Mouse (Mus musculus): ENCODE results near the gene Dtd1. TPM values are rescaled to one million over a fixed set of nuclear protein-coding genes. Genes with fewer than 3 reads are reported as not detected.
A peak's percentile ranks its signal among the peaks of the same experiment; 100 is the strongest.

Gene Dtd1
- polyA plus RNA-seq, 1 experiment from 2014 or later, result 39.9 TPM

DNA sequence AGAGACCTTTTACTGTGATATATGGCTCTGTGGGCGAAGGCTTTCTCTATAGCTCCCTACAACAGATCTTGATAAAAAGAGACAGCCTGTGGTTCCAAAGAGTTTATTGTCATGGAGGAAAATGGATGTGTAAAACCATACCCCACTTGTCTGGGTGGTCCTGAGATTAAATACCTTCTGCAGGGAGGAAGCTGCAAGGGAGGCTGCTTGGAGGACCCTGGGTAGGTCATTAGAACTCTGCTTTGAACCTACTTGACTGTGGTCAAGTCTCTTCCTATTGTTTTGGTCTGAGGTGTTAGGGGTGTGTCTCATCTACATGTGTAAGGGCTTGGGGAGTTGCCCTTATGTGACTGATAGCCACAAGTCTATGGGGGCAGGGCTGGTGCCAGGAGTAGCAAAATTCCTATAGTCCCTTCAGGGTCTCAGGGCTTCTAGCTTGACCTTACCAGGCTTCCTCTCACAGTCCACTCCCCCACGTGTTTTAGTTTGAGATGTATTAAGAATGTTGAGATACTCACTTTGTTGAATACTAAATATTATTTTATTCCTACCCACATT, 115.6 kb downstream of the Dtd1 start:
- H3K4me1 ChIP-seq (ENCODE audit: insufficient read depth), result peaks cover 4% of the 10 kb centered on the region; the same call in 1 of the 2 replicates
- no peaks in the 10 kb centered on the region for H3K9me3 ChIP-seq (ENCODE audit: low read depth, low read length)
- no peak overlapping the region for H3K4me3 ChIP-seq (ENCODE audit: low read depth, low read length)
- H3K27me3 ChIP-seq (ENCODE audit: insufficient read depth, low read length), result no peaks in the 10 kb centered on the region
- H3K36me3 ChIP-seq (ENCODE audit: insufficient read depth), result no peaks in the 10 kb centered on the region
- H3K27ac ChIP-seq (ENCODE audit: low read depth), result no peak overlapping the region
- ATAC-seq (ENCODE audit: insufficient read depth), result no peak
- no peak for TF ChIP-seq CTCF (IDR thresholded peaks at IDR 0.05; ENCODE audit: low read depth)
- no peak for DNase-seq
- H3K9ac ChIP-seq, result no peak overlapping the region
- 60% methylated on average over 2 of the region's 2 CpGs for WGBS
- H3K4me2 ChIP-seq, result no peak overlapping the region

DNA sequence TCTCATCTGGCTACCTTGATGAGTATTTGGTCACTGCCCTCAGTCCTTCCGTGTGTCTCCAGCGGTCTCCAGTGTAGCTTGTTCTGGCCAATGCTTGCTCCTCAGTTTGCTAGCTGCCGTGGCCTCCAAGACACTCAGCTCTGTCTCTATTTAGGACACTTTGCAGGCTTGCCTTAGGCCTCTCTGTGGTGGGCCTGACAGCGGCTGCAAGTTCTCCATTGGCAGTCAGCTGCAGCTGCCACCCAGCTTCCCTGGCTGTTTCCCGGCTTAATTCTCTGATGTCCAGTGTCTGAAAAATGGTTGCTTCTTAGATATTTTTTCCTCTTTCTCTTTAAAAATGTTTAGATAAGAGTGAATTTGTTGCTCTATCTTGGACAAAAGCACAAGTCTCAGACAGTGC, 116.6 kb downstream of the Dtd1 start:
- Histone ChIP-seq H3K36me3 (ENCODE audit: insufficient read depth) (no peaks in the 10 kb centered on the region), H3K9ac (no peak overlapping the region), H3K4me2 (no peak overlapping the region), H3K27ac (ENCODE audit: low read depth) (peak overlapping the region; percentile 58), H3K4me3 (ENCODE audit: low read depth, low read length) (no peak overlapping the region), H3K4me1 (ENCODE audit: insufficient read depth) (peaks cover 5% of the 10 kb centered on the region; the same call in 1 of the 2 replicates), H3K27me3 (ENCODE audit: insufficient read depth, low read length) (no peaks in the 10 kb centered on the region), H3K9me3 (ENCODE audit: low read depth, low read length) (no peaks in the 10 kb centered on the region)
- DNase-seq, result peak; percentile 81
- WGBS, result 56% methylated on average over 5 of the region's 5 CpGs
- peak; percentile 82 for ATAC-seq (ENCODE audit: insufficient read depth)
- TF ChIP-seq CTCF (IDR thresholded peaks at IDR 0.05; ENCODE audit: low read depth), result no peak

DNA sequence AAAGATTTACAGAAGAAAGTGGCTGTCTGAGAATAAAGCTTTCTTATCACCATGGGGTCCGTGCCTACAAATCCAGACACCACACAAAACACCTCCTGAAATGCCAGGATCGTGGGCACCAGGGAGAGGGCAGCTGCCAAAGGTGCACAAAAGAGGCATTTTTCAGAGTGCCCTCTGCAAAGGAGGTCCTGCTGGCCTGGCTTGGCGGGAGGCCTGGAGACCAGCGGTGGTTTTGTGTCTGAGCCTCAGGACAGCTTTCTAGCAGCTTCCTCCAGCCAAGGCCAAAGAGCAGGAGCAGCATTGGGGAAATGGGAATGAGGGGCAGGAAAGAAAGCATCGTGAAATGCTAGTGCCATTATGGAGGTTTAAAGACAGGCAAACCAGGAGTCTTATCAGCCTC, 118.6 kb downstream of the Dtd1 start:
- Histone ChIP-seq H3K4me3 (ENCODE audit: low read depth, low read length) (no peak overlapping the region), H3K9ac (no peak overlapping the region), H3K36me3 (ENCODE audit: insufficient read depth) (no peaks in the 10 kb centered on the region), H3K4me1 (ENCODE audit: insufficient read depth) (peaks cover 5% of the 10 kb centered on the region; the same call in 1 of the 2 replicates), H3K27me3 (ENCODE audit: insufficient read depth, low read length) (no peaks in the 10 kb centered on the region), H3K27ac (ENCODE audit: low read depth) (no peak overlapping the region), H3K9me3 (ENCODE audit: low read depth, low read length) (no peaks in the 10 kb centered on the region), H3K4me2 (no peak overlapping the region)
- no peak for ATAC-seq (ENCODE audit: insufficient read depth)
- no peak for DNase-seq
- WGBS, result 56% methylated on average over 5 of the region's 5 CpGs
- no peak for TF ChIP-seq CTCF (IDR thresholded peaks at IDR 0.05; ENCODE audit: low read depth)

DNA sequence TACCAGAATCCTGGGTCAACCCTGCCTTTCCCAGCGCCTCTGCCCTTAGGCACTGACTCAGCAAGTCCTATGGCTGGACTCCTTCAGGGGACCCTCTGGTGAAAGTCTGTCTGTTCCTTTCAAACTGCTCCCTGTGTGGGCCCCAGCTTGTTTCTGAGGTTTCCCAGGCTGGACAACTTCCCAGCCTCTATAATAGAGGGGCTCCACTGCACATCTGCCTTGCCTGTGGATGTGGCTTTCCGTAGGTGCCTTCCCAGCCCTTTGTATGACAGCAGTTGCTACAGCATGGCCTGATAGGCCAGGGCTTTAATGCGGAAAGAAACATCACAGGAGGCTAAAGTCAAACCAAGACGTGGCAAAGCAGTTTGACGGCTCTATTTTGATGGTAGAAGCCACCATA, 119.6 kb downstream of the Dtd1 start:
- H3K27ac ChIP-seq (ENCODE audit: low read depth), result no peak overlapping the region
- DNase-seq, result peak; percentile 46
- H3K36me3 ChIP-seq (ENCODE audit: insufficient read depth), result no peaks in the 10 kb centered on the region
- no peaks in the 10 kb centered on the region for H3K9me3 ChIP-seq (ENCODE audit: low read depth, low read length)
- H3K27me3 ChIP-seq (ENCODE audit: insufficient read depth, low read length), result no peaks in the 10 kb centered on the region
- H3K4me2 ChIP-seq, result no peak overlapping the region
- H3K4me3 ChIP-seq (ENCODE audit: low read depth, low read length), result no peak overlapping the region
- no peak for TF ChIP-seq CTCF (IDR thresholded peaks at IDR 0.05; ENCODE audit: low read depth)
- peaks cover 5% of the 10 kb centered on the region; the same call in 1 of the 2 replicates for H3K4me1 ChIP-seq (ENCODE audit: insufficient read depth)
- 69% methylated on average over 5 of the region's 5 CpGs for WGBS
- ATAC-seq (ENCODE audit: insufficient read depth), result peak; percentile 31; the same call in 1 of the 2 replicates
- no peak overlapping the region for H3K9ac ChIP-seq

DNA sequence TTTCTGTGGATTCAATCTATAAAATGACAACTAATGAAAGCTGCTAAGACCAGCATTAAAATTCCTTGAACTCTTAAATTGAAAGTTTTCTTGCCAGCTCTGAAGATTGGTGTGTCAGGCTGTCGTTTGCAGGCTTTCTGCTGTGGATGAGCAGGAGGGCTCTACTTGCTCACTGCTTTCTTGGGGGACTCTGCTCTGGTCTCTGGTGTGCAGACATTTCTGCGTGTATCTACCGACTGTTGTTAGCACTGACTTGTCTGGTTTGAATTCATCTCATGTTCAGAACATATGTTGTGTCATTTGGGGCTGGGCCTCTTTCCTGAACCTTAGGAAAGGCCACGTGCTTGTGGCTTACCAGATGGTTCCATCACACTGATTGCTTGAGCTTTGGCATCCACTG, 120.0 kb downstream of the Dtd1 start:
- Histone ChIP-seq H3K36me3 (ENCODE audit: insufficient read depth) (no peaks in the 10 kb centered on the region), H3K9ac (no peak overlapping the region), H3K27me3 (ENCODE audit: insufficient read depth, low read length) (no peaks in the 10 kb centered on the region), H3K4me2 (no peak overlapping the region), H3K4me1 (ENCODE audit: insufficient read depth) (peaks cover 5% of the 10 kb centered on the region; the same call in 1 of the 2 replicates), H3K4me3 (ENCODE audit: low read depth, low read length) (no peak overlapping the region), H3K9me3 (ENCODE audit: low read depth, low read length) (no peaks in the 10 kb centered on the region), H3K27ac (ENCODE audit: low read depth) (no peak overlapping the region)
- DNase-seq, result no peak
- no peak for ATAC-seq (ENCODE audit: insufficient read depth)
- 64% methylated on average over 4 of the region's 4 CpGs for WGBS
- TF ChIP-seq CTCF (IDR thresholded peaks at IDR 0.05; ENCODE audit: low read depth), result no peak

DNA sequence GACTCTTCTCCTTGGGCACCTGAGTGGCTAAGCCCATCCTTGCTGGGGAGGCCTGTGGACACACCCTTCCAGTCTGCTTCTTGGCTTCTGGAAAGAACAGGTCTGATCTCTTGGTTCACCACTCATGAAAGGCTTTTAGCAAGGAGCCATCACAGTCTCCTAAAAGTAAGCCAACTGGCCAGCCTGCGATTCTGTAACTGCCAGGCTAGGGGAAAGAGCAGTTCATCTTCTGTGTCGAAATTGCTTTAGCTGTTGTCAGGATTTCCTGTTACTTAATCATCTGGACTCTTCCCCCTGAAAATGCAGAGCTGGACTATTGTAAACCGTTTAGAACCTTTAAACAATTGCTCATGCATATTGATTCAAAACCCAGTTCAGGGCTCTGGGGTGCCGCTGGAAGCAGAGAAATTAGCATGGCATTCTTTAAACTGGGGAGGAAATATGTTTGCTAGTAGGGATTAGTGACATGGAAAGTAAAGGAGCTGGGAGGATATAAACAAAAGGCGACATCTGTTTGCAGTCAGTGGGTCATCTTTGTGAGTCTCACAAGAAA, 120.8 kb downstream of the Dtd1 start:
- Histone ChIP-seq H3K27ac (ENCODE audit: low read depth) (no peak overlapping the region), H3K27me3 (ENCODE audit: insufficient read depth, low read length) (no peaks in the 10 kb centered on the region), H3K9ac (no peak overlapping the region), H3K4me1 (ENCODE audit: insufficient read depth) (peaks cover 5% of the 10 kb centered on the region; the same call in 1 of the 2 replicates), H3K9me3 (ENCODE audit: low read depth, low read length) (no peaks in the 10 kb centered on the region), H3K4me3 (ENCODE audit: low read depth, low read length) (no peak overlapping the region), H3K4me2 (no peak overlapping the region), H3K36me3 (ENCODE audit: insufficient read depth) (no peaks in the 10 kb centered on the region)
- no peak for TF ChIP-seq CTCF (IDR thresholded peaks at IDR 0.05; ENCODE audit: low read depth)
- ATAC-seq (ENCODE audit: insufficient read depth) (no peak), DNase-seq (peak; percentile 53)
- WGBS, result 27% methylated on average over 5 of the region's 5 CpGs

DNA sequence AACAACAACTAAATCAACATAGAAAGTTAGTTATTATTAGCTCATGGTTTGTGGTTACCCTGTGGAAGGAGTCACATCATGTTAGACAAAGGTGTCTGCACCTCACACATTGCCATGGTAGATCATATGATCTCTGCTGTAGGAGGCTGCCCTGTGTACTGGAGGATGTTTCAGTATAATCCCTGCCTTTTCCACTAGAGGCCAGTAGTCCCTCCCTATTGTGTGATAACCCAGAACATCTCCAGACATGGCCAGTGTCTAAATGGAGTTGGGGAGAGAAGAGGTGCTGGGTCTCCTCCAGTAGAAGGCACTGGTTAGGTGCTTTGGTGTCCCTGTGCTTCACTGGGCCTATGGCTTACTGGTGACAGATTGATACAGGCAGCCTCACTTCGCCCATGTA, 125.0 kb downstream of the Dtd1 start:
- Histone ChIP-seq H3K4me2 (no peak overlapping the region), H3K36me3 (ENCODE audit: insufficient read depth) (no peaks in the 10 kb centered on the region), H3K4me3 (ENCODE audit: low read depth, low read length) (no peak overlapping the region), H3K27ac (ENCODE audit: low read depth) (no peak overlapping the region), H3K27me3 (ENCODE audit: insufficient read depth, low read length) (no peaks in the 10 kb centered on the region), H3K9me3 (ENCODE audit: low read depth, low read length) (no peaks in the 10 kb centered on the region), H3K9ac (no peak overlapping the region), H3K4me1 (ENCODE audit: insufficient read depth) (peaks cover 3% of the 10 kb centered on the region; the same call in 1 of the 2 replicates)
- TF ChIP-seq CTCF (IDR thresholded peaks at IDR 0.05; ENCODE audit: low read depth), result peak; percentile 69
- ATAC-seq (ENCODE audit: insufficient read depth) (peak; percentile 84), DNase-seq (peak; percentile 60)
- 82% methylated on average over 1 of the region's 1 CpGs for WGBS

Measured in lung, embryonic 14.5 days (tissue).